Mouse (Mus musculus) liver, embryonic 13.5 days (tissue): Measurements from ENCODE around the gene Vamp1. TPM values are rescaled to one million over a fixed set of nuclear protein-coding genes. Genes with fewer than 3 reads are reported as not detected.
A peak's percentile ranks its signal among the peaks of the same experiment; 100 is the strongest.

Source experiments
- ATAC-seq: fragments of 200-750 bp; cut with Nextera tagmentation; 2 replicates; pipeline ENCODE4 v1.8.0; 2017; ENCODE audit warnings: low read depth, mild to moderate bottlenecking, moderate number of reproducible peaks, moderate library complexity
- DNase-seq: peaks from one replicate; pipeline ENCODE4 v3.0.0; 2022
- H3K27ac ChIP-seq: fragments of 300-500 bp; sonication (generic); 2 replicates; pipeline ENCODE4 v1.5.1; 2015; ENCODE audit warnings: moderate library complexity, mild to moderate bottlenecking, inconsistent platforms
- H3K27me3 ChIP-seq: fragments of 300-500 bp; sonication (generic); 2 replicates; pipeline ENCODE4 v1.6.1; 2015; ENCODE audit warnings: mild to moderate bottlenecking, inconsistent platforms
- H3K36me3 ChIP-seq: fragments of 300-500 bp; sonication (generic); 2 replicates; pipeline ENCODE4 v1.6.1; 2015; ENCODE audit warnings: mild to moderate bottlenecking, inconsistent platforms
- H3K4me1 ChIP-seq: fragments of 300-500 bp; sonication (generic); replicated peaks from 2 replicates; pipeline ENCODE4 v1.6.1; 2015; ENCODE audit warnings: inconsistent platforms
- H3K4me2 ChIP-seq: fragments of 300-500 bp; sonication (generic); 2 replicates; pipeline ENCODE4 v1.6.1; 2015; ENCODE audit warnings: inconsistent platforms, mild to moderate bottlenecking, moderate library complexity
- H3K4me3 ChIP-seq: fragments of 300-500 bp; sonication (generic); replicated peaks from 2 replicates; pipeline ENCODE4 v1.5.1; 2015; ENCODE audit warnings: mild to moderate bottlenecking, inconsistent platforms
- H3K9ac ChIP-seq: fragments of 300-500 bp; sonication (generic); 2 replicates; pipeline ENCODE4 v1.6.1; 2015; ENCODE audit warnings: mild to moderate bottlenecking, inconsistent platforms
- H3K9me3 ChIP-seq: fragments of 300-500 bp; sonication (generic); replicated peaks from 2 replicates; pipeline ENCODE4 v1.6.1; 2016; ENCODE audit warnings: inconsistent platforms
- WGBS: fragments of 180-500 bp; shearing (Covaris S2); methylation state at CpG from one replicate; pipeline ENCODE4 v1.1.7; 2015; ENCODE audit not compliant: insufficient replicate concordance; 5-methylcytosine and 5-hydroxymethylcytosine counted together
- polyA plus RNA-seq: library from polyadenylated mRNA; unstranded; fragments of >200 nt; fragmentation: Nextera tagmentation; extraction: Ambion mirVana; gene quantifications from 2 replicates; pipeline ENCODE4 v1.2.1, GENCODE M21; 2015

Vamp1 gene
- polyA plus RNA-seq, 1 experiment from 2014 or later, result 1.6 TPM

GRCm38 (mm10) chr6:125213715-125214114 is 1.6 kb upstream of the Vamp1 start:
- Histone ChIP-seq H3K9ac (no peak overlapping the region), H3K36me3 (no peaks in the 10 kb centered on the region), H3K27ac (no peak overlapping the region), H3K4me2 (no peak overlapping the region), H3K4me3 (no peak overlapping the region), H3K4me1 (peaks cover 16% of the 10 kb centered on the region), H3K9me3 (no peaks in the 10 kb centered on the region), H3K27me3 (peaks cover 29% of the 10 kb centered on the region)
- DNase-seq (no peak), ATAC-seq (no peak)
- WGBS, result 71% methylated on average over 6 of the region's 6 CpGs

GRCm38 (mm10) chr6:125216898-125217297 is 1.5 kb downstream of the Vamp1 start:
- H3K4me2 ChIP-seq, result peak overlapping the region; percentile 96
- peaks cover 21% of the 10 kb centered on the region for H3K27me3 ChIP-seq
- 58% methylated on average over 2 of the region's 2 CpGs for WGBS
- H3K4me3 ChIP-seq, result peak overlapping the region; percentile 79; the same call in 1 of the 2 replicates
- peak overlapping the region; percentile 86; the same call in 1 of the 2 replicates for H3K9ac ChIP-seq
- ATAC-seq (no peak), DNase-seq (no peak)
- H3K36me3 ChIP-seq, result 0 out of 2 replicates have a peak, but pooled peaks cover 4% of the 10 kb centered on the region
- peaks cover 16% of the 10 kb centered on the region for H3K4me1 ChIP-seq
- no peak overlapping the region for H3K27ac ChIP-seq
- H3K9me3 ChIP-seq, result no peaks in the 10 kb centered on the region

- ATAC-seq, result no peak
- Histone ChIP-seq H3K9me3 (no peaks in the 10 kb centered on the region), H3K27me3 (peaks cover 13% of the 10 kb centered on the region), H3K9ac (no peak overlapping the region), H3K4me1 (peaks cover 16% of the 10 kb centered on the region), H3K27ac (no peak overlapping the region), H3K4me2 (no peak overlapping the region), H3K4me3 (no peak overlapping the region), H3K36me3 (0 out of 2 replicates have a peak, but pooled peaks cover 5% of the 10 kb centered on the region)
- WGBS, result 80% methylated on average over 11 of the region's 11 CpGs
- no peak for DNase-seq
Measured at GRCm38 (mm10) chr6:125217899-125218298, 2.5 kb downstream of the Vamp1 start.

GRCm38 (mm10) chr6:125218963-125219362 is 3.6 kb downstream of the Vamp1 start:
- DNase-seq (peak; percentile 35), ATAC-seq (no peak)
- Histone ChIP-seq H3K4me3 (no peak overlapping the region), H3K27me3 (peaks cover 2% of the 10 kb centered on the region), H3K27ac (no peak overlapping the region), H3K9me3 (no peaks in the 10 kb centered on the region), H3K4me2 (no peak overlapping the region), H3K36me3 (0 out of 2 replicates have a peak, but pooled peaks cover 11% of the 10 kb centered on the region), H3K4me1 (peaks cover 16% of the 10 kb centered on the region), H3K9ac (no peak overlapping the region)
- 74% methylated on average over 4 of the region's 4 CpGs for WGBS

- Histone ChIP-seq H3K4me2 (no peak overlapping the region), H3K4me1 (peaks cover 10% of the 10 kb centered on the region), H3K36me3 (peaks cover 11% of the 10 kb centered on the region), H3K9me3 (no peaks in the 10 kb centered on the region), H3K27me3 (no peaks in the 10 kb centered on the region), H3K4me3 (no peak overlapping the region), H3K9ac (no peak overlapping the region), H3K27ac (no peak overlapping the region)
- WGBS, result 84% methylated on average over 20 of the region's 20 CpGs
- DNase-seq (no peak), ATAC-seq (no peak)
Measured at GRCm38 (mm10) chr6:125221115-125221745, 5.9 kb downstream of the Vamp1 start.

- H3K4me3 ChIP-seq, result no peak overlapping the region
- no peaks in the 10 kb centered on the region for H3K9me3 ChIP-seq
- H3K27ac ChIP-seq, result no peak overlapping the region
- WGBS, result 52% methylated on average over 2 of the region's 2 CpGs
- ATAC-seq (no peak), DNase-seq (no peak)
- H3K4me1 ChIP-seq, result peaks cover under 1% of the 10 kb centered on the region
- no peak overlapping the region for H3K9ac ChIP-seq
- H3K4me2 ChIP-seq, result no peak overlapping the region
- no peaks in the 10 kb centered on the region for H3K27me3 ChIP-seq
- peaks cover 16% of the 10 kb centered on the region for H3K36me3 ChIP-seq
Measured at GRCm38 (mm10) chr6:125222146-125222545, 6.8 kb downstream of the Vamp1 start.

- peaks cover 16% of the 10 kb centered on the region for H3K36me3 ChIP-seq
- DNase-seq (no peak), ATAC-seq (no peak)
- no peak overlapping the region for H3K9ac ChIP-seq
- 63% methylated on average over 3 of the region's 3 CpGs for WGBS
- H3K4me2 ChIP-seq, result no peak overlapping the region
- H3K27ac ChIP-seq, result no peak overlapping the region
- no peaks in the 10 kb centered on the region for H3K4me1 ChIP-seq
- no peak overlapping the region for H3K4me3 ChIP-seq
- no peaks in the 10 kb centered on the region for H3K27me3 ChIP-seq
- no peaks in the 10 kb centered on the region for H3K9me3 ChIP-seq
Measured at GRCm38 (mm10) chr6:125222577-125222976, 7.2 kb downstream of the Vamp1 start.

- no peaks in the 10 kb centered on the region for H3K27me3 ChIP-seq
- no peak overlapping the region for H3K27ac ChIP-seq
- H3K9ac ChIP-seq, result no peak overlapping the region
- no peak overlapping the region for H3K4me2 ChIP-seq
- ATAC-seq (no peak), DNase-seq (no peak)
- peaks cover 16% of the 10 kb centered on the region for H3K36me3 ChIP-seq
- H3K4me3 ChIP-seq, result no peak overlapping the region
- H3K4me1 ChIP-seq, result peaks cover 2% of the 10 kb centered on the region
- H3K9me3 ChIP-seq, result no peaks in the 10 kb centered on the region
- WGBS, result 67% methylated on average over 5 of the region's 5 CpGs
Measured at GRCm38 (mm10) chr6:125225518-125226115, 10.3 kb downstream of the Vamp1 start.

- Histone ChIP-seq H3K9ac (peak overlapping the region; percentile 20; the same call in 1 of the 2 replicates), H3K4me2 (peak overlapping the region; percentile 92), H3K4me1 (peaks cover 36% of the 10 kb centered on the region), H3K9me3 (no peaks in the 10 kb centered on the region), H3K4me3 (peak overlapping the region; percentile 76), H3K27ac (peak overlapping the region; percentile 90; the same call in 1 of the 2 replicates), H3K27me3 (no peaks in the 10 kb centered on the region), H3K36me3 (peaks cover 5% of the 10 kb centered on the region; the same call in 1 of the 2 replicates)
- WGBS, result 58% methylated on average over 9 of the region's 9 CpGs
- DNase-seq (no peak), ATAC-seq (no peak)
Measured at GRCm38 (mm10) chr6:125230571-125230970, 15.2 kb downstream of the Vamp1 start.

GRCm38 (mm10) chr6:125231117-125232044 is 16.0 kb downstream of the Vamp1 start, which contains the start of gene Tapbpl:
TSS of gene Tapbpl (minus strand) at chr6:125231860.
- peak within 1 kb of the TSS; percentile 90 for H3K27ac ChIP-seq
- H3K9me3 ChIP-seq, result no peaks in the 10 kb centered on the region
- H3K27me3 ChIP-seq, result no peaks in the 10 kb centered on the region
- ATAC-seq (peak; percentile 63), DNase-seq (peak; percentile 56)
- H3K9ac ChIP-seq, result peak within 1 kb of the TSS; percentile 87
- peak within 1 kb of the TSS; percentile 92 for H3K4me2 ChIP-seq
- under 1% methylated on average over 16 of the region's 16 CpGs for WGBS
- H3K4me3 ChIP-seq, result peak within 1 kb of the TSS; percentile 76
- peaks cover 3% of the 10 kb centered on the region; the same call in 1 of the 2 replicates for H3K36me3 ChIP-seq
- peaks cover 36% of the 10 kb centered on the region for H3K4me1 ChIP-seq

GRCm38 (mm10) chr6:125232045-125232437 is 16.7 kb downstream of the Vamp1 start:
- H3K4me3 ChIP-seq, result peak overlapping the region; percentile 76
- H3K36me3 ChIP-seq, result no peaks in the 10 kb centered on the region
- peak overlapping the region; percentile 87 for H3K9ac ChIP-seq
- peak overlapping the region; percentile 90 for H3K27ac ChIP-seq
- no peak for DNase-seq
- ATAC-seq, result peak; percentile 22
- H3K9me3 ChIP-seq, result no peaks in the 10 kb centered on the region
- H3K4me1 ChIP-seq, result peaks cover 36% of the 10 kb centered on the region
- WGBS, result 28% methylated on average over 4 of the region's 4 CpGs
- peak overlapping the region; percentile 92 for H3K4me2 ChIP-seq
- no peaks in the 10 kb centered on the region for H3K27me3 ChIP-seq
